Mouse (Mus musculus) neural tube, embryonic 12.5 days (tissue): ENCODE data around the gene Lef1. TPM values are rescaled to one million over a fixed set of nuclear protein-coding genes. Genes with fewer than 3 reads are reported as not detected.

ENCODE experiments used
- ATAC-seq: fragments of 200-750 bp; cut with Nextera tagmentation; 2 replicates; pipeline ENCODE4 v1.8.0; 2017; ENCODE audit warnings: low read depth, mild to moderate bottlenecking, moderate TSS enrichment, moderate library complexity; ENCODE audit not compliant: low FRiP score
- H3K27ac ChIP-seq: fragments of 300-500 bp; sonication (generic); 2 replicates; pipeline ENCODE4 v1.5.1; 2016
- H3K27me3 ChIP-seq: fragments of 300-500 bp; sonication (generic); replicated peaks from 2 replicates; pipeline ENCODE4 v1.6.1; 2016; ENCODE audit warnings: mild to moderate bottlenecking
- H3K36me3 ChIP-seq: fragments of 300-500 bp; sonication (generic); 2 replicates; pipeline ENCODE4 v1.6.1; 2016; ENCODE audit warnings: mild to moderate bottlenecking
- H3K4me1 ChIP-seq: fragments of 300-500 bp; sonication (generic); 2 replicates; pipeline ENCODE4 v1.6.1; 2016
- H3K4me2 ChIP-seq: fragments of 300-500 bp; sonication (generic); replicated peaks from 2 replicates; pipeline ENCODE4 v1.6.1; 2016; ENCODE audit warnings: mild to moderate bottlenecking
- H3K4me3 ChIP-seq: fragments of 300-500 bp; sonication (generic); 2 replicates; pipeline ENCODE4 v1.5.1; 2016
- H3K9ac ChIP-seq: fragments of 300-500 bp; sonication (generic); 2 replicates; pipeline ENCODE4 v1.6.1; 2016; ENCODE audit warnings: mild to moderate bottlenecking
- H3K9me3 ChIP-seq: fragments of 300-500 bp; sonication (generic); 2 replicates; pipeline ENCODE4 v1.6.1; 2016; ENCODE audit warnings: mild to moderate bottlenecking
- WGBS: fragments of 180-500 bp; shearing (Covaris S2); methylation state at CpG from one replicate; pipeline ENCODE4 v1.1.7; 2016; 5-methylcytosine and 5-hydroxymethylcytosine counted together
- polyA plus RNA-seq: library from polyadenylated mRNA; unstranded; fragments of >200 nt; fragmentation: Nextera tagmentation; extraction: Ambion mirVana; gene quantifications from 2 replicates; pipeline ENCODE4 v1.2.1, GENCODE M21; 2016

Lef1 gene
- polyA plus RNA-seq, 1 experiment from 2014 or later: 16.3 TPM

DNA sequence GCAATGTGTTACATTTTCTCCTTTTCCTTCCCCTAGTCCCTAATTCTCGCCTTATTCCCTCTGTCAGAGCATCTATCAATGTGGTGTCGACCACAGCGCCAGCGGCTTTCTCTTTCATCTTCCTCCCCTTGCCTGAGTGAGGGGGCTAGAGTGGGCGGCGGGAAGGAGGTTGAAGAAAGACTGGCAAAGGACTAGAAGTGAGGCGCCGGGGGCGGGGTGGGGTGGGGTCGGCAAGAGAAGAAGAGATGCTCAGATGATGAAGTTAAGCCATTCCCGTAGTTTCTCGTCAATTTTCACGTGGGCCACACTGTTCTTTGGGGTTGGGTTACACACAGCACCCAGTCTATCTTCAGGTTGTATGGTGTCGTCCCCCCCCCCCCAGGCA lies 593 bp upstream of the Lef1 start:
- Histone ChIP-seq H3K36me3 (no peaks in the 10 kb centered on the region), H3K27me3 (peaks cover 82% of the 10 kb centered on the region), H3K27ac (no peak overlapping the region), H3K9me3 (no peaks in the 10 kb centered on the region), H3K4me1 (peaks cover 47% of the 10 kb centered on the region), H3K4me3 (peak overlapping the region; percentile 52), H3K9ac (no peak overlapping the region), H3K4me2 (peak overlapping the region; percentile 93)
- 0% methylated on average over 14 of the region's 14 CpGs for WGBS
- ATAC-seq: no peak

GRCm38 (mm10) chr3:131111151-131111850 lies 1.0 kb downstream of the Lef1 start:
- Histone ChIP-seq H3K36me3 (no peaks in the 10 kb centered on the region), H3K27me3 (peaks cover 68% of the 10 kb centered on the region), H3K27ac (no peak overlapping the region), H3K4me3 (peak overlapping the region; percentile 52), H3K4me1 (peaks cover 46% of the 10 kb centered on the region), H3K4me2 (peak overlapping the region; percentile 93), H3K9me3 (no peaks in the 10 kb centered on the region), H3K9ac (peak overlapping the region; percentile 61)
- ATAC-seq: peak; percentile 55
- WGBS: under 1% methylated on average over 59 of the region's 59 CpGs

GRCm38 (mm10) chr3:131111851-131112572 lies 1.7 kb downstream of the Lef1 start:
- H3K9ac ChIP-seq: peak overlapping the region; percentile 61
- peak overlapping the region; percentile 93 for H3K4me2 ChIP-seq
- H3K4me1 ChIP-seq: peaks cover 39% of the 10 kb centered on the region
- under 1% methylated on average over 68 of the region's 69 CpGs for WGBS
- H3K27ac ChIP-seq: no peak overlapping the region
- ATAC-seq: peak; percentile 25
- H3K36me3 ChIP-seq: no peaks in the 10 kb centered on the region
- no peaks in the 10 kb centered on the region for H3K9me3 ChIP-seq
- peaks cover 61% of the 10 kb centered on the region for H3K27me3 ChIP-seq
- H3K4me3 ChIP-seq: peak overlapping the region; percentile 52

- no peaks in the 10 kb centered on the region for H3K36me3 ChIP-seq
- H3K27ac ChIP-seq: no peak overlapping the region
- peak overlapping the region; percentile 52 for H3K4me3 ChIP-seq
- under 1% methylated on average over 7 of the region's 7 CpGs for WGBS
- peak overlapping the region; percentile 93 for H3K4me2 ChIP-seq
- H3K27me3 ChIP-seq: peaks cover 57% of the 10 kb centered on the region
- peak overlapping the region; percentile 61; the same call in 1 of the 2 replicates for H3K9ac ChIP-seq
- H3K9me3 ChIP-seq: no peaks in the 10 kb centered on the region
- no peak for ATAC-seq
- peaks cover 33% of the 10 kb centered on the region for H3K4me1 ChIP-seq
Measured at GRCm38 (mm10) chr3:131112573-131112955, 2.3 kb downstream of the Lef1 start.

DNA sequence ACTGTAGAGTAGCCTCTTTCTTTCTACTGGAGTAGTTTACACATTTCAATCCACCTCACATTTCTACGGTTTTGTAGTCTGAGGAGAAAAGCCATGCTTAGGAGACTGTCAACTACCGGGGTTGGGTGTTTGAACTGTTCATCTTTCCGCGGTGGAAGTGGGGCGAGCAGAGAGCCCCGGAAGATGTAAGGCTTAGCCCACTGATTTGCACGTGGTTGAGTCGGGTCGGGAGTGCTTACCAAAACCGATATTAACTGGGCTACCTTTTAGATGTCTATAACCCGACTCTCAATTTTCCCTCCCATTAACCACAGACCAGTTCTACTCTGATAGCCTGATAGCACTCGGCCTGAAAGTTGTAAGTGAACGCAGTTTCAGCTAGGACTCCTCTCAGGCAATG lies 2.8 kb downstream of the Lef1 start:
- Histone ChIP-seq H3K4me1 (peaks cover 30% of the 10 kb centered on the region), H3K9me3 (no peaks in the 10 kb centered on the region), H3K27me3 (peaks cover 54% of the 10 kb centered on the region), H3K4me2 (peak overlapping the region; percentile 93), H3K27ac (no peak overlapping the region), H3K9ac (no peak overlapping the region), H3K4me3 (peak overlapping the region; percentile 52), H3K36me3 (no peaks in the 10 kb centered on the region)
- no peak for ATAC-seq
- 2% methylated on average over 13 of the region's 13 CpGs for WGBS

GRCm38 (mm10) chr3:131116116-131116515 lies 5.8 kb downstream of the Lef1 start:
- no peak overlapping the region for H3K27ac ChIP-seq
- H3K4me1 ChIP-seq: peaks cover 16% of the 10 kb centered on the region
- H3K4me3 ChIP-seq: no peak overlapping the region
- H3K9me3 ChIP-seq: no peaks in the 10 kb centered on the region
- no peaks in the 10 kb centered on the region for H3K36me3 ChIP-seq
- no peak for ATAC-seq
- 86% methylated on average over 13 of the region's 13 CpGs for WGBS
- no peak overlapping the region for H3K4me2 ChIP-seq
- H3K27me3 ChIP-seq: peaks cover 27% of the 10 kb centered on the region
- H3K9ac ChIP-seq: no peak overlapping the region

- H3K4me2 ChIP-seq: no peak overlapping the region
- H3K4me1 ChIP-seq: peaks cover 4% of the 10 kb centered on the region; the same call in 1 of the 2 replicates
Measured at GRCm38 (mm10) chr3:131117352-131117751, 7.1 kb downstream of the Lef1 start.

DNA sequence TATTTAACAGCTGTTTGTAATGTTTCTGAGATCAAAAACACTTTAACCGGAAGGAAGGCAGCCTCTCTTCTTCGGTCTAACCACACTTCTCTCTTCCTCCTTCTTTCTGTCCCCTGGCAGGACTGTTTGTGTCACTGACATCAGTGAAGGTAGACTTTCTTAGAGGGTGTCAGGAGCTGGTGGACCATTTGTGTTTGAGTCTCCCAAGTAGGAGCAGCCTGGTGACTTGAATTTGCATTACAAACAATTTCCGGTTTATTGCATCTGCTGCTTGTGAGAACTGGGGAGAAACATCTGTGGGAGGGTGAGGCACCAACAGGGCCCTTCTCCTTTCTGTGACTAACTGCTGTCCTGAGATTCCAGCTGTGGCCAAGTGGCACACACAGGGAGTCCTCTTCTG lies 7.6 kb downstream of the Lef1 start:
- Histone ChIP-seq H3K4me2 (no peak overlapping the region), H3K27ac (no peak overlapping the region), H3K4me1 (no peaks in the 10 kb centered on the region), H3K9ac (no peak overlapping the region), H3K27me3 (peaks cover 9% of the 10 kb centered on the region; the same call in 1 of the 2 replicates), H3K4me3 (no peak overlapping the region), H3K9me3 (no peaks in the 10 kb centered on the region), H3K36me3 (no peaks in the 10 kb centered on the region)
- ATAC-seq: no peak
- 46% methylated on average over 3 of the region's 3 CpGs for WGBS

More at GRCm38 (mm10) chr3:131117352-131117751, 7.1 kb downstream of the Lef1 start:
- H3K4me3 ChIP-seq: no peak overlapping the region
- H3K9me3 ChIP-seq: no peaks in the 10 kb centered on the region
- no peak overlapping the region for H3K27ac ChIP-seq
- no peaks in the 10 kb centered on the region for H3K36me3 ChIP-seq
- 88% methylated on average over 15 of the region's 15 CpGs for WGBS
- H3K9ac ChIP-seq: no peak overlapping the region
- H3K27me3 ChIP-seq: peaks cover 14% of the 10 kb centered on the region
- ATAC-seq: no peak

DNA sequence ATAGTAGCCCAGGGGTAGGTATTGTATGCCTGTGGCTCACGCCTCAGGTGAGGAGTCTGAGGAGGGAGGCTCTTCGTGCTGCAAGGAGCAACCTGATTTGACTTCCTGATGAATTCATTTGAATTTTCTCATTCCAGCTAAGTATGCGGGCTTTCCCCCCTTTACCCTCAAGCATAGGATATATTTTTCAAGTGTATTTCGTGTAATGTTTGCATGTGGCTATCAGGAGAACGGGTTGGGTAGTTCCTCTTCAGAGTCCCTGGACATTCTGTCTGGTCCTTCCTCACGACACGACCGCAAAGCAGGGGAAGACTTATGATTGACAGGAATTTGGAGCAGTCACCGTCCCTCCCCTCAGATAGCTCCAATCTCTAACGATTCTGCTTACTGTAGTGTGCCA lies 9.2 kb downstream of the Lef1 start:
- H3K27ac ChIP-seq: no peak overlapping the region
- H3K9ac ChIP-seq: no peak overlapping the region
- H3K4me1 ChIP-seq: no peaks in the 10 kb centered on the region
- H3K4me2 ChIP-seq: no peak overlapping the region
- no peaks in the 10 kb centered on the region for H3K36me3 ChIP-seq
- H3K4me3 ChIP-seq: no peak overlapping the region
- no peaks in the 10 kb centered on the region for H3K27me3 ChIP-seq
- ATAC-seq: no peak
- no peaks in the 10 kb centered on the region for H3K9me3 ChIP-seq
- WGBS: 86% methylated on average over 10 of the region's 10 CpGs

GRCm38 (mm10) chr3:131123501-131123900 lies 13.2 kb downstream of the Lef1 start:
- Histone ChIP-seq H3K27ac (no peak overlapping the region), H3K4me3 (no peak overlapping the region), H3K27me3 (no peaks in the 10 kb centered on the region), H3K9me3 (no peaks in the 10 kb centered on the region), H3K4me1 (no peaks in the 10 kb centered on the region), H3K4me2 (no peak overlapping the region), H3K36me3 (no peaks in the 10 kb centered on the region), H3K9ac (no peak overlapping the region)
- ATAC-seq: no peak
- WGBS: 94% methylated on average over 6 of the region's 6 CpGs

- WGBS: 93% methylated on average over 13 of the region's 13 CpGs
Measured at GRCm38 (mm10) chr3:131125873-131126272, 15.6 kb downstream of the Lef1 start.

DNA sequence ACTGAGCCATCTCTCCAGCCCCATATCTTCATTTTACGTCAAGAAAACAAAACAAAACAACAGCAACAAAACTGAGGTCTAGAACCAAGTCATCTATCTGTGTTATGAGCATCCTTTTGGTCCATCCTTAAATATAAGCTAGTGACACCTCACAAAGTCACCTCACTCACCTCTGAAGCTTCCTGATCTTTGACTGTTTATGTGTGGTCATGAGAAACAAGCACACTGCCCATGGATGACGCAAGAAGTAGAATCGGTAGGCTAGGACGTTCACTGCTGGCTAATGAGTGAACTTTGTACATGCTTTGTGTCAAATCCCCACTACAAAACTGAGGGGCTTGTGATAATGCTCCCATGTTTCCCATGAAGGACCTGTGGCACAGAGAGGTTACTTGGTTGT lies 16.2 kb downstream of the Lef1 start:
- ATAC-seq: no peak
- Histone ChIP-seq H3K9ac (no peak overlapping the region), H3K4me3 (no peak overlapping the region), H3K4me2 (no peak overlapping the region), H3K36me3 (no peaks in the 10 kb centered on the region), H3K27ac (no peak overlapping the region), H3K9me3 (no peaks in the 10 kb centered on the region), H3K27me3 (no peaks in the 10 kb centered on the region), H3K4me1 (no peaks in the 10 kb centered on the region)
- WGBS: 99% methylated on average over 4 of the region's 4 CpGs

More at GRCm38 (mm10) chr3:131125873-131126272, 15.6 kb downstream of the Lef1 start:
- no peaks in the 10 kb centered on the region for H3K4me1 ChIP-seq
- H3K36me3 ChIP-seq: no peaks in the 10 kb centered on the region
- no peak for ATAC-seq
- no peak overlapping the region for H3K4me3 ChIP-seq
- H3K4me2 ChIP-seq: no peak overlapping the region
- H3K9ac ChIP-seq: no peak overlapping the region
- H3K27me3 ChIP-seq: no peaks in the 10 kb centered on the region
- no peak overlapping the region for H3K27ac ChIP-seq
- no peaks in the 10 kb centered on the region for H3K9me3 ChIP-seq
